21 mouse cellular contexts compared by ENCODE assay signal in the genomic region with DNA sequence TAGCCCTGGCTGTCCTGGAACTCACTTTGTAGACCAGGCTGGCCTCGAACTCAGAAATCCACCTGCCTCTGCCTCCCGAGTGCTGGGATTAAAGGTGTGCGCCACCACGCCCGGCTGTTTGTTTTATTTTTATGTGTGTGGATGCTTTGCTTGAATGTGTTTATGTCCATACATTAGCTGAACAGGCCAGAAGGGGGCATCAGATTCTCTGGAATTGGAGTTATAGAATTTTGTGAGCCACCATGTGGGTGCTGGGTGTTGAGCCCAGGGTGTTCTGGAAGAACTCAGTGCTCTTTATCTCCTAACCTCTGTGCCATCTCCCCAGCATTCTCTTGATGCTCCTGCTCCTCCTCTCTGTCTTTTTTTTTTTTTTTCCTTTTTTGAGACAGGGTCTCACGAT. TPM values are rescaled to one million over a fixed set of nuclear protein-coding genes. Genes with fewer than 3 reads are reported as not detected.
A peak's percentile ranks its signal among the peaks of the same experiment; 100 is the strongest.
DNase-seq lines count a peak whose midpoint lies in the region; ATAC-seq and TF ChIP-seq lines count a peak whose summit lies in the region.
"Had no signal": no experiment of that assay in that cellular context is flagged by ENCODE, and none has a peak within 500 bp of the region (broad histone marks: within the 10 kb centered on the region; RNA-seq: fewer than 3 reads in every experiment).

No protein-coding gene starts in this region.

- no peak for ATAC-seq in lung, embryonic 14.5 days (ENCODE audit: insufficient read depth)
- ATAC-seq in stomach, postnatal 0 days (ENCODE audit: low FRiP score, low TSS enrichment), result no peak
- ATAC-seq in inflammation-experienced regulatory T-cells, adult 6 months, result no peak
- ATAC-seq: activated CD4-positive, CD25-positive, alpha-beta regulatory T cell, adult 4 months; forebrain, embryonic 15.5 days had no signal

- TF ChIP-seq EP300 in stomach, postnatal 0 days (optimal IDR thresholded peaks at IDR 0.05), result no peak

- no peaks in the 10 kb centered on the region for H3K27me3 ChIP-seq in lung, embryonic 14.5 days (ENCODE audit: insufficient read depth, low read length)
- no peaks in the 10 kb centered on the region for H3K27me3 ChIP-seq in stomach, postnatal 0 days (ENCODE audit: control insufficient read depth, insufficient read depth, low read length)
- H3K27me3 ChIP-seq: forebrain, embryonic 15.5 days; limb, embryonic 12.5 days had no signal

- 75% methylated on average over 6 of the region's 6 CpGs for WGBS in lung, embryonic 14.5 days
- WGBS in stomach, postnatal 0 days, result 82% methylated on average over 5 of the region's 6 CpGs

- peak; percentile 11; the same call in 1 of the 2 replicates for TF ChIP-seq CTCF in gastrocnemius, adult 2 months (IDR thresholded peaks at IDR 0.05)
- TF ChIP-seq CTCF in lung, embryonic 14.5 days (IDR thresholded peaks at IDR 0.05; ENCODE audit: low read depth), result 0 out of 2 replicates have a peak, but pooled peaks have one; percentile 12
- TF ChIP-seq CTCF in stomach, postnatal 0 days (IDR thresholded peaks at IDR 0.05; ENCODE audit: low read depth), result peak; percentile 28

- H3K4me3 ChIP-seq in gastrocnemius, adult 2 months, result no peak overlapping the region
- H3K4me3 ChIP-seq in lung, embryonic 14.5 days (ENCODE audit: low read depth, low read length), result no peak overlapping the region
- H3K4me3 ChIP-seq in stomach, postnatal 0 days (ENCODE audit: low read depth, low read length), result no peak overlapping the region
- H3K4me3 ChIP-seq: embryonic facial prominence, embryonic 10.5 days; forebrain, embryonic 15.5 days; limb, embryonic 12.5 days had no signal

- no peaks in the 10 kb centered on the region for H3K36me3 ChIP-seq in lung, embryonic 14.5 days (ENCODE audit: insufficient read depth)
- no peaks in the 10 kb centered on the region for H3K36me3 ChIP-seq in stomach, postnatal 0 days (ENCODE audit: control insufficient read depth, insufficient read depth, low read length)
- H3K36me3 ChIP-seq: embryonic facial prominence, embryonic 10.5 days; forebrain, embryonic 15.5 days; limb, embryonic 12.5 days had no signal

- H3K4me2 ChIP-seq in lung, embryonic 14.5 days, result no peak overlapping the region
- no peak overlapping the region for H3K4me2 ChIP-seq in stomach, postnatal 0 days (replicated peaks; ENCODE audit: low read depth)
- H3K4me2 ChIP-seq: forebrain, embryonic 15.5 days; limb, embryonic 12.5 days had no signal

- H3K9ac ChIP-seq in lung, embryonic 14.5 days, result no peak overlapping the region
- no peak overlapping the region for H3K9ac ChIP-seq in stomach, postnatal 0 days (ENCODE audit: low read length)
- H3K9ac ChIP-seq: forebrain, embryonic 15.5 days; limb, embryonic 12.5 days; liver, embryonic 14.5 days had no signal

- H3K9me3 ChIP-seq in lung, embryonic 14.5 days (ENCODE audit: low read depth, low read length), result no peaks in the 10 kb centered on the region
- H3K9me3 ChIP-seq in stomach, postnatal 0 days (ENCODE audit: control insufficient read depth, low read length), result no peaks in the 10 kb centered on the region
- H3K9me3 ChIP-seq: embryonic facial prominence, embryonic 10.5 days; forebrain, embryonic 15.5 days; limb, embryonic 12.5 days had no signal

- intact Hi-C loops in gastrocnemius, adult 2 months (cut with DNase I), result no loop called here

- H3K4me1 ChIP-seq in lung, embryonic 14.5 days (ENCODE audit: insufficient read depth), result no peaks in the 10 kb centered on the region
- no peaks in the 10 kb centered on the region for H3K4me1 ChIP-seq in stomach, postnatal 0 days (replicated peaks; ENCODE audit: control insufficient read depth, insufficient read depth)
- H3K4me1 ChIP-seq: embryonic facial prominence, embryonic 10.5 days; forebrain, embryonic 15.5 days; limb, embryonic 12.5 days had no signal

- no peak overlapping the region for H3K27ac ChIP-seq in gastrocnemius, adult 2 months
- H3K27ac ChIP-seq in lung, embryonic 14.5 days (ENCODE audit: low read depth), result no peak overlapping the region
- no peak overlapping the region for H3K27ac ChIP-seq in stomach, postnatal 0 days (replicated peaks)
- H3K27ac ChIP-seq: embryonic facial prominence, embryonic 10.5 days; forebrain, embryonic 15.5 days; limb, embryonic 12.5 days; liver, embryonic 14.5 days; macrophage had no signal

- no peak for DNase-seq in gastrocnemius, adult 2 months
- no peak for DNase-seq in gastrocnemius, adult 8-10 months (ENCODE audit: low spot score in 2 of 2)
- no peak for DNase-seq in lung, embryonic 14.5 days
- no peak for DNase-seq in lung, postnatal 4 days
- peak; percentile 36 for DNase-seq in NIH3T3 (ENCODE audit: low read depth)
- no peak for DNase-seq in stomach, postnatal 0 days (ENCODE audit: low spot score)
- DNase-seq in thymus, postnatal 36 days, result no peak
- DNase-seq: adrenal gland, postnatal 25 days; cerebellum, adult 18-20 months; cerebellum, postnatal 36 days; heart, postnatal 4 days; kidney, postnatal 10 days; midbrain, embryonic 14.5 days had no signal

RNA-seq across cellular contexts. Expression of gene Fam57a, which starts 7.4 kb away (rescaled TPM):
- 1 to 10 TPM; 1.4 to 2.0 TPM for total RNA-seq in gastrocnemius, adult 2 months (2021)
- total RNA-seq in gastrocnemius, adult 8-10 months (2022), result 1 to 10 TPM in 2 of 4 experiments, under 1 TPM in 2; 0.88 to 2.3 (median 1.1) TPM
- polyA plus RNA-seq in lung, embryonic 14.5 days (2014; fragmentation: Nextera tagmentation; extraction: Ambion mirVana), result 38.3 and 39.8 TPM in 2 replicates
- polyA plus RNA-seq in stomach, postnatal 0 days (2015; fragmentation: Nextera tagmentation; extraction: Ambion mirVana), result 328 and 372 TPM in 2 replicates
- 1 to 10 TPM; 2.5 to 4.5 (median 3.6) TPM for polyA plus RNA-seq in inflammation-experienced regulatory T-cells, adult 6 months (2017; shearing (Covaris generic))

RNA-seq across cellular contexts. Expression of gene Vps53, which starts 7.5 kb away (rescaled TPM):
- 10 to 100 TPM; 22.0 to 22.1 TPM for total RNA-seq in gastrocnemius, adult 2 months (2021)
- 10 to 100 TPM; 19.6 to 22.5 (median 21.5) TPM for total RNA-seq in gastrocnemius, adult 8-10 months (2022)
- polyA plus RNA-seq in lung, embryonic 14.5 days (2014; fragmentation: Nextera tagmentation; extraction: Ambion mirVana), result 34.5 and 35.6 TPM in 2 replicates
- 42.9 and 43.8 TPM in 2 replicates for polyA plus RNA-seq in stomach, postnatal 0 days (2015; fragmentation: Nextera tagmentation; extraction: Ambion mirVana)
- polyA plus RNA-seq in inflammation-experienced regulatory T-cells, adult 6 months (2017; shearing (Covaris generic)), result 10 to 100 TPM; 41.0 to 62.8 (median 49.8) TPM

RNA-seq across cellular contexts. Expression of gene Dbil5, which starts 30.5 kb away (rescaled TPM):
- total RNA-seq in gastrocnemius, adult 2 months (2021), result not detected
- total RNA-seq in gastrocnemius, adult 8-10 months (2022), result not detected
- 0.60 and 1.6 TPM in 2 replicates for polyA plus RNA-seq in lung, embryonic 14.5 days (2014; fragmentation: Nextera tagmentation; extraction: Ambion mirVana)
- polyA plus RNA-seq in stomach, postnatal 0 days (2015; fragmentation: Nextera tagmentation; extraction: Ambion mirVana), result 4.0 and 4.7 TPM in 2 replicates
- 1 to 10 TPM in 1 of 3 experiments, not detected in 2; 1.0 TPM for polyA plus RNA-seq in inflammation-experienced regulatory T-cells, adult 6 months (2017; shearing (Covaris generic))
- polyA plus RNA-seq: activated CD4-positive, CD25-positive, alpha-beta regulatory T cell, adult 4 months; forebrain, embryonic 15.5 days; macrophage; thymus, postnatal 0 days had no signal

RNA-seq across cellular contexts. Expression of gene Gemin4, which starts 30.6 kb away (rescaled TPM):
- total RNA-seq in gastrocnemius, adult 2 months (2021), result 1 to 10 TPM; 3.0 to 3.9 TPM
- total RNA-seq in gastrocnemius, adult 8-10 months (2022), result 1 to 10 TPM; 2.0 to 4.3 (median 3.6) TPM
- polyA plus RNA-seq in lung, embryonic 14.5 days (2014; fragmentation: Nextera tagmentation; extraction: Ambion mirVana), result 45.6 and 45.8 TPM in 2 replicates
- 18.5 and 21.9 TPM in 2 replicates for polyA plus RNA-seq in stomach, postnatal 0 days (2015; fragmentation: Nextera tagmentation; extraction: Ambion mirVana)
- polyA plus RNA-seq in inflammation-experienced regulatory T-cells, adult 6 months (2017; shearing (Covaris generic)), result 10 to 100 TPM in 2 of 3 experiments, 1 to 10 TPM in 1; 8.3 to 13.4 (median 11.0) TPM

RNA-seq across cellular contexts. Expression of gene Mrm3, which starts 56.6 kb away (rescaled TPM):
- total RNA-seq in gastrocnemius, adult 2 months (2021), result 10 to 100 TPM; 11.3 to 16.2 TPM
- 10 to 100 TPM; 12.8 to 14.7 (median 13.1) TPM for total RNA-seq in gastrocnemius, adult 8-10 months (2022)
- polyA plus RNA-seq in lung, embryonic 14.5 days (2014; fragmentation: Nextera tagmentation; extraction: Ambion mirVana), result 21.7 and 24.3 TPM in 2 replicates
- polyA plus RNA-seq in stomach, postnatal 0 days (2015; fragmentation: Nextera tagmentation; extraction: Ambion mirVana), result 13.4 and 14.7 TPM in 2 replicates
- 10 to 100 TPM in 2 of 3 experiments, 1 to 10 TPM in 1; 9.4 to 14.2 (median 12.9) TPM for polyA plus RNA-seq in inflammation-experienced regulatory T-cells, adult 6 months (2017; shearing (Covaris generic))
